12 mouse cellular contexts compared by ENCODE assay signal in genomic region chr16:90014596-90014995, GRCm38 (mm10).
DNase-seq lines count a peak whose midpoint lies in the region; ATAC-seq and TF ChIP-seq lines count a peak whose summit lies in the region.
"Had no signal": no experiment of that assay in that cellular context is flagged by ENCODE, and none has a peak within 500 bp of the region (broad histone marks: within the 10 kb centered on the region; RNA-seq: fewer than 3 reads in every experiment).

No protein-coding gene starts in this region.

- H3K27me3 ChIP-seq in kidney, postnatal 0 days (ENCODE audit: insufficient read depth, low read length), result no peaks in the 10 kb centered on the region
- H3K27me3 ChIP-seq in kidney, embryonic 16.5 days (ENCODE audit: insufficient read depth, low read length), result no peaks in the 10 kb centered on the region
- H3K27me3 ChIP-seq in lung, embryonic 14.5 days (ENCODE audit: insufficient read depth, low read length), result no peaks in the 10 kb centered on the region
- H3K27me3 ChIP-seq: forebrain, embryonic 13.5 days had no signal

- WGBS in kidney, postnatal 0 days, result 53% methylated on average over 9 of the region's 9 CpGs
- WGBS in kidney, embryonic 16.5 days, result 46% methylated on average over 9 of the region's 9 CpGs
- WGBS in lung, embryonic 14.5 days, result 49% methylated on average over 9 of the region's 9 CpGs

- H3K9ac ChIP-seq in kidney, postnatal 0 days (ENCODE audit: low read depth, low read length), result no peak overlapping the region
- H3K9ac ChIP-seq in kidney, embryonic 16.5 days (replicated peaks; ENCODE audit: low read length), result no peak overlapping the region
- H3K9ac ChIP-seq in lung, embryonic 14.5 days, result no peak overlapping the region
- H3K9ac ChIP-seq: forebrain, embryonic 13.5 days had no signal

- H3K4me2 ChIP-seq in kidney, postnatal 0 days (ENCODE audit: low read length), result no peak overlapping the region
- no peak overlapping the region for H3K4me2 ChIP-seq in kidney, embryonic 16.5 days (replicated peaks; ENCODE audit: low read depth, low read length)
- no peak overlapping the region for H3K4me2 ChIP-seq in lung, embryonic 14.5 days
- H3K4me2 ChIP-seq: forebrain, embryonic 13.5 days had no signal

- no peak for TF ChIP-seq CTCF in kidney, postnatal 0 days (IDR thresholded peaks at IDR 0.05; ENCODE audit: low read depth)
- TF ChIP-seq CTCF in lung, embryonic 14.5 days (IDR thresholded peaks at IDR 0.05; ENCODE audit: low read depth), result no peak

- no peak overlapping the region for H3K27ac ChIP-seq in kidney, postnatal 0 days
- H3K27ac ChIP-seq in kidney, embryonic 16.5 days (ENCODE audit: low read length), result no peak overlapping the region
- no peak overlapping the region for H3K27ac ChIP-seq in lung, embryonic 14.5 days (ENCODE audit: low read depth)
- H3K27ac ChIP-seq: forebrain, embryonic 13.5 days; hindbrain, postnatal 0 days had no signal

- H3K4me3 ChIP-seq in kidney, postnatal 0 days (replicated peaks; ENCODE audit: low read depth, low read length), result no peak overlapping the region
- H3K4me3 ChIP-seq in kidney, embryonic 16.5 days (ENCODE audit: low read length), result no peak overlapping the region
- no peak overlapping the region for H3K4me3 ChIP-seq in lung, embryonic 14.5 days (ENCODE audit: low read depth, low read length)
- H3K4me3 ChIP-seq: forebrain, embryonic 13.5 days had no signal

- peak; percentile 47 for DNase-seq in adrenal gland, postnatal 14 days
- DNase-seq in adrenal gland, postnatal 4 days (ENCODE audit: low spot score in 2 of 2), result no peak
- DNase-seq in kidney, postnatal 0 days (ENCODE audit: low spot score), result peak; percentile 18
- peak; percentile 58 for DNase-seq in lung, embryonic 14.5 days
- peak; percentile 49 for DNase-seq in testis, postnatal 10 days (ENCODE audit: low spot score)
- no peak for DNase-seq in layer of hippocampus, adult 9-10 months (ENCODE audit: low spot score)
- DNase-seq: cerebellum, adult 9-10 months; thymus, adult 18-20 months had no signal

- peak; percentile 30; the same call in 1 of the 2 replicates for ATAC-seq in kidney, postnatal 0 days (replicated peaks; ENCODE audit: low FRiP score, low read depth)
- ATAC-seq in kidney, embryonic 16.5 days (ENCODE audit: low FRiP score, low TSS enrichment), result no peak
- peak; percentile 59 for ATAC-seq in lung, embryonic 14.5 days (ENCODE audit: insufficient read depth)
- ATAC-seq in activated CD4-positive, CD25-positive, alpha-beta regulatory T cell, adult 4 months, result no peak
- ATAC-seq: forebrain, embryonic 13.5 days; hindbrain, postnatal 0 days had no signal

- peaks cover 10% of the 10 kb centered on the region; the same call in 1 of the 2 replicates for H3K4me1 ChIP-seq in kidney, postnatal 0 days (replicated peaks; ENCODE audit: insufficient read depth, low read length)
- peaks cover 24% of the 10 kb centered on the region for H3K4me1 ChIP-seq in kidney, embryonic 16.5 days (ENCODE audit: insufficient read depth, low read length)
- H3K4me1 ChIP-seq in lung, embryonic 14.5 days (ENCODE audit: insufficient read depth), result peaks cover 18% of the 10 kb centered on the region; the same call in 1 of the 2 replicates

- H3K36me3 ChIP-seq in kidney, postnatal 0 days (ENCODE audit: insufficient read depth, low read length), result no peaks in the 10 kb centered on the region
- H3K36me3 ChIP-seq in kidney, embryonic 16.5 days (ENCODE audit: insufficient read depth, low read length), result no peaks in the 10 kb centered on the region
- no peaks in the 10 kb centered on the region for H3K36me3 ChIP-seq in lung, embryonic 14.5 days (ENCODE audit: insufficient read depth)

- H3K9me3 ChIP-seq in kidney, postnatal 0 days (replicated peaks; ENCODE audit: low read length), result no peaks in the 10 kb centered on the region
- peaks cover 4% of the 10 kb centered on the region; the same call in 1 of the 2 replicates for H3K9me3 ChIP-seq in kidney, embryonic 16.5 days (ENCODE audit: low read length)
- peaks cover 3% of the 10 kb centered on the region; the same call in 1 of the 2 replicates for H3K9me3 ChIP-seq in lung, embryonic 14.5 days (ENCODE audit: low read depth, low read length)
- H3K9me3 ChIP-seq: forebrain, embryonic 13.5 days had no signal

Comparison
In these comparisons a context has a peak if more than half of its experiments do, and no peak if none do; other contexts are left out.
1. DNase-seq: peak in adrenal gland, postnatal 14 days (single experiment), kidney, postnatal 0 days (single experiment), lung, embryonic 14.5 days (single experiment) and testis, postnatal 10 days (single experiment); none in adrenal gland, postnatal 4 days (0 of 2) and layer of hippocampus, adult 9-10 months (single experiment).
2. ATAC-seq: peak in kidney, postnatal 0 days (single experiment) and lung, embryonic 14.5 days (single experiment); none in kidney, embryonic 16.5 days (single experiment) and activated CD4-positive, CD25-positive, alpha-beta regulatory T cell, adult 4 months (single experiment).